Mouse (Mus musculus) mesoderm, embryonic 11.5 days (tissue): ENCODE data around the gene Xpnpep2.

Experiments
- DNase-seq: peaks from one replicate; pipeline ENCODE4 v3.0.0-alpha.2; 2012; ENCODE audit warnings: low read depth, low spot score

Gene Xpnpep2

GRCm38 (mm10) chrX:48124132-48125071, 15.9 kb downstream of the Xpnpep2 start:
- DNase-seq: peak; percentile 66

- no peak for DNase-seq
Measured at GRCm38 (mm10) chrX:48126903-48127476, 18.5 kb downstream of the Xpnpep2 start.

GRCm38 (mm10) chrX:48127502-48128218, 19.1 kb downstream of the Xpnpep2 start:
- DNase-seq: no peak

GRCm38 (mm10) chrX:48129167-48129566, 20.6 kb downstream of the Xpnpep2 start:
- no peak for DNase-seq

GRCm38 (mm10) chrX:48136935-48137334, 28.4 kb downstream of the Xpnpep2 start:
- no peak for DNase-seq

GRCm38 (mm10) chrX:48138011-48138410, 29.5 kb downstream of the Xpnpep2 start:
- DNase-seq: no peak

- DNase-seq: no peak
Measured at GRCm38 (mm10) chrX:48138539-48139275, 30.2 kb downstream of the Xpnpep2 start.

- DNase-seq: no peak
Measured at GRCm38 (mm10) chrX:48139368-48140285, 31.1 kb downstream of the Xpnpep2 start.

GRCm38 (mm10) chrX:48140286-48140877, 31.9 kb downstream of the Xpnpep2 start:
- DNase-seq: no peak

GRCm38 (mm10) chrX:48141481-48141880, 33.0 kb downstream of the Xpnpep2 start:
- no peak for DNase-seq

- no peak for DNase-seq
Measured at GRCm38 (mm10) chrX:48143415-48144335, 35.1 kb downstream of the Xpnpep2 start.

- DNase-seq: no peak
Measured at GRCm38 (mm10) chrX:48146262-48146661, 37.7 kb downstream of the Xpnpep2 start, which contains the start of gene Sash3. TSS of gene Sash3 (plus strand) at chrX:48146436.

GRCm38 (mm10) chrX:48147226-48147625, 38.7 kb downstream of the Xpnpep2 start:
- DNase-seq: no peak

- no peak for DNase-seq
Measured at GRCm38 (mm10) chrX:48147741-48148186, 39.2 kb downstream of the Xpnpep2 start.

GRCm38 (mm10) chrX:48152106-48152505, 43.6 kb downstream of the Xpnpep2 start:
- DNase-seq: no peak

- no peak for DNase-seq
Measured at GRCm38 (mm10) chrX:48153414-48153813, 44.9 kb downstream of the Xpnpep2 start.

GRCm38 (mm10) chrX:48153949-48154348, 45.4 kb downstream of the Xpnpep2 start:
- no peak for DNase-seq

- no peak for DNase-seq
Measured at GRCm38 (mm10) chrX:48155489-48155888, 47.0 kb downstream of the Xpnpep2 start.

- DNase-seq: no peak
Measured at GRCm38 (mm10) chrX:48157396-48157795, 48.9 kb downstream of the Xpnpep2 start.
